Mouse (Mus musculus) stomach, postnatal 0 days (tissue): ENCODE measurements at regions not wholly inside any gene's neighbourhood (a gene's known extent, or its start where the extent isn't known, plus 50 kb on each side); places are given as distances from the start of the nearest gene placed in this dataset.
A peak's percentile ranks its signal among the peaks of the same experiment; 100 is the strongest.

Source experiments
- ATAC-seq: fragments of 200-750 bp; cut with Nextera tagmentation; 2 replicates; pipeline ENCODE4 v1.8.0; 2017; ENCODE audit not compliant: low FRiP score, low TSS enrichment
- DNase-seq: peaks from one replicate; pipeline ENCODE4 v3.0.0-alpha.2; 2016; ENCODE audit warnings: low spot score
- H3K27ac ChIP-seq: fragments of 300-500 bp; sonication (generic); replicated peaks from 2 replicates; pipeline ENCODE4 v1.5.1; 2014; ENCODE audit warnings: mild to moderate bottlenecking, control low read depth
- H3K27me3 ChIP-seq: fragments of 300-500 bp; sonication (generic); 2 replicates; pipeline ENCODE4 v1.6.1; 2014; ENCODE audit warnings: low read length; ENCODE audit not compliant: control insufficient read depth, insufficient read depth
- H3K36me3 ChIP-seq: fragments of 300-500 bp; sonication (generic); 2 replicates; pipeline ENCODE4 v1.6.1; 2014; ENCODE audit warnings: low read length, mixed read lengths; ENCODE audit not compliant: control insufficient read depth, insufficient read depth
- H3K4me1 ChIP-seq: fragments of 300-500 bp; sonication (generic); replicated peaks from 2 replicates; pipeline ENCODE4 v1.6.1; 2014; ENCODE audit warnings: antibody characterized with exemption; ENCODE audit not compliant: control insufficient read depth, insufficient read depth
- H3K4me2 ChIP-seq: fragments of 300-500 bp; sonication (generic); replicated peaks from 2 replicates; pipeline ENCODE4 v1.6.1; 2014; ENCODE audit warnings: low read depth, mild to moderate bottlenecking, control low read depth, moderate library complexity
- H3K4me3 ChIP-seq: fragments of 300-500 bp; sonication (generic); 2 replicates; pipeline ENCODE4 v1.5.1; 2014; ENCODE audit warnings: low read depth, low read length, control low read depth
- H3K9ac ChIP-seq: fragments of 300-500 bp; sonication (generic); 2 replicates; pipeline ENCODE4 v1.6.1; 2014; ENCODE audit warnings: mild to moderate bottlenecking, low read length, control low read depth, mixed read lengths
- H3K9me3 ChIP-seq: fragments of 300-500 bp; sonication (generic); 2 replicates; pipeline ENCODE4 v1.6.1; 2016; ENCODE audit warnings: low read length; ENCODE audit not compliant: control insufficient read depth
- CTCF ChIP-seq: IDR thresholded peaks from 2 replicates; pipeline ENCODE4 v1.5.1; 2016; ENCODE audit warnings: antibody characterized with exemption, low read depth, mild to moderate bottlenecking, moderate library complexity
- EP300 ChIP-seq: optimal IDR thresholded peaks from 2 replicates; pipeline ENCODE3; 2016; ENCODE audit warnings: antibody characterized with exemption
- WGBS: fragments of 180-500 bp; shearing (Covaris S2); extraction: QIAGEN DNeasy Blood & Tissue Kit; methylation state at CpG from one replicate; pipeline ENCODE4 v1.1.7; 2014; 5-methylcytosine and 5-hydroxymethylcytosine counted together

DNA sequence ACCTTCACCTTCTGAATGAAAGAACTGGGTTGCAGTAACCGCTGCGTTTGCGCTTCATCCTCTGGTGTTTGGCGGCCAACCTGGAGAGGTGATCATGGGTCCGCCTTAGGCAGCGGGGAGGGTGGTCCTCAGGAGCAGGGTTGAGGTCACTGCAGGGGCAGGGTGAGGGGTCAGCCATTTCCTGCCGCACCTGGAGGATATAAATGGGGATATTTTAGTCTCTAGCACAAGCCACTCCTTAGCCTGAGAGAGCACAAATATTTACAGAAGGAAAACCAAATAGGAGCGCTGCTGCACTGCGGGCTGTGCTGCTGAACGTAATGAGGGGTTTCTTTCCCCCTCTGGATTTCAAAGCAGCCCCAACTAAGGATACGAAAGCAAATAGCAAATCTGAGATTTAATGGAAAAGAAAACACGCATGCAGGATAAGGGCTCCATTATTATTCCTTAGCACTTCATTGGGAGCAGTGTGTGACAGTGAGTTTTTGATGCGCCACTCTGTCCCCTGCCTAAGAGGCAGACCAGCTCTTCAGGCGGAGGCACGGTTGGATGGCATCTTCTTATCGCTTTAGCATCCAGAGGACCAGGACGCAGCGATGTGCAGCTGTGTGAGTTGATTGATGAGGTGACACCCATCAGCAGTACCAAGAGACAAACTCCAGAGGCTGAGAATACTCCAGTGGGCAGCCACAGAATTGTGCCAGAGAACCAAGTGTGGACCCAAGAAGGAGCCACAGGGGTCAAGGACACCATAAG is 135.9 kb upstream of the Elac2 start:
- Histone ChIP-seq H3K36me3 (no peaks in the 10 kb centered on the region), H3K27ac (0 out of 2 replicates have a peak overlapping the region, but pooled peaks have one; percentile 24), H3K9me3 (no peaks in the 10 kb centered on the region), H3K4me2 (peak overlapping the region; percentile 36), H3K9ac (no peak overlapping the region), H3K4me1 (no peaks in the 10 kb centered on the region), H3K4me3 (0 out of 2 replicates have a peak overlapping the region, but pooled peaks have one; percentile 1), H3K27me3 (no peaks in the 10 kb centered on the region)
- 19% methylated on average over 18 of the region's 18 CpGs for WGBS
- peak; percentile 72; the same call in 1 of the 2 replicates for ATAC-seq
- DNase-seq = peak; percentile 54
- TF ChIP-seq EP300 = no peak
- no peak for TF ChIP-seq CTCF

DNA sequence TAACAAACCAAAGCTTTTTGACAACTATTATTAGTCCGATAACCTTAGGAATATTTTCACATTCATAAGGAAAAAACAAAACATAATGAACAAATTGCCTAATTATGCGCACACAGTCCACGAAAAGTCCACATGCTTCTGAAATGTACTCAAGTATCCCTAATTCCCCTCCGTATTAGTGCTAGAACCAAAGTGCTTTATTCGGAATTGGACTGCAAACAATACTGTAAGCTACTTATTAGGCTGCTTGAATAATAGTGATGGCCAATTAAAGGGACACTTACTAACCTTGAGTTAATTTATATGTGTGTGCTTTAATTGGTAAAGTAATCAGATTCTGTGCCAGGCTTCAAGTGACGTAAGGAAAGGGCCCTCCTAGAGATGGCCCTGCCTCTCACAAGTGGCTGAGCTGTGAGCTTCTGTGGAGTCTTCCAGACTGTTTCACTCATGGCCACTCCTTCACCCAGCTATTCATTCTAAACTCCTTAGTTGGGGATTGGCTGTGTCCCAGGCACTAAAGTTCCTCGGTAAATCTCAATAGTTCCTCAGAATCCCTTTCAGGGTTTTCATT is 132.2 kb upstream of the Elac2 start:
- no peak overlapping the region for H3K4me3 ChIP-seq
- H3K27ac ChIP-seq = no peak overlapping the region
- H3K4me2 ChIP-seq = no peak overlapping the region
- no peak for TF ChIP-seq EP300
- TF ChIP-seq CTCF = no peak
- H3K4me1 ChIP-seq = no peaks in the 10 kb centered on the region
- H3K9ac ChIP-seq = no peak overlapping the region
- DNase-seq (no peak), ATAC-seq (no peak)
- 82% methylated on average over 7 of the region's 7 CpGs for WGBS
- no peaks in the 10 kb centered on the region for H3K27me3 ChIP-seq
- H3K36me3 ChIP-seq = no peaks in the 10 kb centered on the region
- H3K9me3 ChIP-seq = no peaks in the 10 kb centered on the region

DNA sequence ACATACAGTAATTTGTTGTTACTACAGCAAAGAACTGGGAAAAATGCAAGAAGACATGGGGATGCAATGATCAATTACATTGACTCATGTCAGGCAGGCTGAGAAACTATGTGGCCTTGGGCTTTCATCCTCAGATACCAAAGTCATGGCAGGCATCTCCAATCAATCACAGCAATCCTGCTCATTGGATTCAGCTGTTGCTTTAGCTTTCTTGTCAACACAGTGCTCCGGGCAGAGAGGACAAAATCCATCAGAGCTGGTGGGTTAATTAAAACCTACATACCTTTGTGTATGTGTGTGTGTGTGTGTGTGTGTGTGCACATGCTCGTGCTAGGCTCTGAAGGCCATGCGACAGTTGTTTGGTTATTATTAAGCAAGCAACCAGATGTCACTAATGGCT is 119.2 kb upstream of the Elac2 start:
- H3K27ac ChIP-seq = no peak overlapping the region
- H3K9me3 ChIP-seq = no peaks in the 10 kb centered on the region
- no peaks in the 10 kb centered on the region for H3K4me1 ChIP-seq
- TF ChIP-seq EP300 (no peak), CTCF (no peak)
- H3K4me3 ChIP-seq = no peak overlapping the region
- no peaks in the 10 kb centered on the region for H3K27me3 ChIP-seq
- H3K4me2 ChIP-seq = no peak overlapping the region
- no peaks in the 10 kb centered on the region for H3K36me3 ChIP-seq
- WGBS = 36% methylated on average over 3 of the region's 3 CpGs
- no peak for ATAC-seq
- DNase-seq = no peak
- no peak overlapping the region for H3K9ac ChIP-seq

DNA sequence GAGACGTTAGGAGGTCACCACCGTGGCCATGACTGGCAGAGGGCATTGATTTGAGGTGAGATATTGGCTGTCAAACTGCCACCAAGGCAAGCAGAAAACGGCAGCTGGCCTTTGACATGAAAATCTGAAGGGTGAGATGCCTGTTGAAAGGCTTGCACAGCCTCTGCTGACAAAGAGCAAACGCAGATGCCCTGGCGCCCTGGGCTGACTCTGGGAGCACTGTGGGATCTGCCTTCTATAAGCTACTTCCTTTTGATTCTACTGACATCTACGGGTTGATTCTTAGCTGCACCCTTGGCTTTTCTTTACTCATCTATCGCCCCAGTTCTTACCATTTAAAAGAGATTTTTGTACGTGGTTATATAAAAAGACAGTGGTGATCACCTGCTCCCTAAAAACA is 98.2 kb upstream of the Elac2 start:
- Histone ChIP-seq H3K9ac (no peak overlapping the region), H3K27ac (no peak overlapping the region), H3K27me3 (no peaks in the 10 kb centered on the region), H3K4me1 (no peaks in the 10 kb centered on the region), H3K4me3 (no peak overlapping the region), H3K36me3 (no peaks in the 10 kb centered on the region), H3K4me2 (no peak overlapping the region), H3K9me3 (no peaks in the 10 kb centered on the region)
- ATAC-seq = no peak
- 20% methylated on average over 8 of the region's 8 CpGs for WGBS
- peak; percentile 29 for DNase-seq
- TF ChIP-seq EP300 (no peak), CTCF (peak; percentile 60)

DNA sequence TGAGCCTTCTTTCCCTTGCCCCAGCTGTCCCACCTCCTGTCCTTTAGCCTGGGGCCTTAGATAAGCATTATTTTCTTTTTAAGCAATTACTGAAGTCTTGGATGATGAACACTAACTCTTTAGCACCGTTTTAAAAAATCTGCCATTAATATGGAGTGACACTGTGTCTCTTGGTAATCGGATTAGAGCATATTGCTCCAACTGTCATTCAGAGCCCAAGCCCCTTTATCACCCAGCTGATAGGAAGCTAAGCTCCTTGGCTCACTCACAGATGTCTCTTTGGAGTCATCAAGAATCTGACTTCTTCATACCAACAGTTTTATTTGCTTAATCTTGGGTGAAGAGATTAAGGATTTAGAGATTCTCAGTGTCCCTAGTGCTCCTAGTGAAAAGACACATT is 94.3 kb upstream of the Elac2 start:
- Histone ChIP-seq H3K9me3 (no peaks in the 10 kb centered on the region), H3K36me3 (no peaks in the 10 kb centered on the region), H3K4me3 (no peak overlapping the region), H3K4me2 (no peak overlapping the region), H3K27ac (no peak overlapping the region), H3K4me1 (no peaks in the 10 kb centered on the region), H3K9ac (no peak overlapping the region), H3K27me3 (no peaks in the 10 kb centered on the region)
- DNase-seq (no peak), ATAC-seq (no peak)
- TF ChIP-seq CTCF = no peak
- TF ChIP-seq EP300 = no peak
- 65% methylated on average over 2 of the region's 2 CpGs for WGBS

DNA sequence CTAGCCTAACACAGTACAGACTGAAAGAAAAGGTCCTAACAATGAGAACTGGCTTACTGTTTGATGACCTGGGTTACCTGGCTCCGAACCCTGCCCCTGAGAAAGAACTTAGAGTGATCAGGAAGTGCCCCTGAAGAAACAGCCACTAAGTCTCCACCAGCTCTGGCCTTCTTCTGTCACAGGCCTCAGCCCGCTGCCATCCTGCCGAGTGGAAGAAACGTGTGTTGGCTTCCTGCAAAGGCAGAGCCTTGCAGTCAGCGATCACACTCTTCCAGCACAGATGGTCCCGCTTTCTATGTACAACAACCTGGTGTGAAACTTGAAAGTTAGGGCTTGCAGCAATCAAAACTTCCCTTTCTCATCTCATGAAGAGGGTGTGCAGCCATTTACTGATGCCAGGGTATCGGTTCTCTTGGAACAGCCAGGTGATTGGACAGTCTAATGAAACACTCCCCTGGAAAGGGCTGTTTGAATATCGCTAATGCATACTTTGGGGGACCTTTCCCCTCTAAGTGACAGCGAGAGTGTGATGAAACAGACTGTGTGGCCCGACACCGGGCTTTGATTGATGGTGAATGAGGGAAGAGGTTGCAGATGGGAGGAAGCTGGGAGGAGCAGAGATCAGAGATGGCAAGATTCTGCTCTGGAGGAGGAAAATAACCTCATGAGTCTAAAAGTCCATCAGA is 89.4 kb upstream of the Elac2 start:
- Histone ChIP-seq H3K36me3 (no peaks in the 10 kb centered on the region), H3K4me3 (no peak overlapping the region), H3K4me1 (no peaks in the 10 kb centered on the region), H3K4me2 (no peak overlapping the region), H3K9ac (no peak overlapping the region), H3K27ac (no peak overlapping the region), H3K9me3 (no peaks in the 10 kb centered on the region), H3K27me3 (no peaks in the 10 kb centered on the region)
- no peak for DNase-seq
- no peak for ATAC-seq
- 49% methylated on average over 11 of the region's 11 CpGs for WGBS
- TF ChIP-seq CTCF (no peak), EP300 (no peak)
